Mouse (Mus musculus): ENCODE data around the gene Il17re. TPM values are rescaled to one million over a fixed set of nuclear protein-coding genes. Genes with fewer than 3 reads are reported as not detected.

Gene Il17re
- total RNA-seq, 2 experiments from 2014 or later, result 0.28 to 0.56 TPM

GRCm38 (mm10) chr6:113442442-113443090 lies 15.7 kb upstream of the Il17re start, which contains the start of gene Jagn1:
Gene Jagn1, plus strand, starts transcription at chr6:113442569.
- DNase-seq (ENCODE audit: low spot score in 2 of 2), result peak; percentile 91 to 92

- DNase-seq (ENCODE audit: low spot score in 2 of 2), result no peak
Measured at GRCm38 (mm10) chr6:113443091-113443490, 15.2 kb upstream of the Il17re start.

DNA sequence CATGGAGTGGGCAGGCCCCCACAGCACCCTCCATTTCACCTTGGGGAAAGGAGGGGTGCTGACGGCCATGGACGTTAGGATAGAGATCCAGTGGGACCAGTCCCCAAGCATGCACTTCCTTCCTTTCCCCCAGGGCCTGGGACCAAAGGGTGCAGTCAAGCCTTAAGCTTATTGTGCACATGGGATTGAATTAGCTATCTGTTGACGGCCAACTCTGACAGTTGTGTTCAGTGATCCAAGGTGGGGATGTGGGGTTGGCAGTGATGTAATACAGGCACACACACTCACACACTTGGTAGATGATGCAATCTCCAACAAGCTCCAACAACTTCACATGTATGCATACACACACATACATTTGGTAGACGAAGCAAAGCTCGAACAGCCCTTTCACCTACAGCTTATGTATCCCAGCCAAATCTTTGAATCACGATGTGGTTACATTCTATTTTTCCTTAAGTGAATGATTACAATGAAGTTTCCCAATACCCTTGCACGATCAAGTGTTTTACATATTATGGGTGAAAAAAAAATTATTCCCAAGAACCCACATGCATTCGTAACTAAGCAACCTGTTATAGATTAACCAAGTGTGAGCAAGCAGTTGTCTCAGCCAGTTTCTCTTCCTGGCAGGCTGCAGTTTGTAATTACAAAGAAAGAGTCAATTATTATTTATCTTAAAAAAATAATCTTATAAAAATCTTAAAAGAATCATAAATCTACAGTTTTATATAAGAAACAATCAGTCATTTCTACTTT lies 13.9 kb upstream of the Il17re start:
- no peak for DNase-seq (ENCODE audit: low spot score in 2 of 2)

DNA sequence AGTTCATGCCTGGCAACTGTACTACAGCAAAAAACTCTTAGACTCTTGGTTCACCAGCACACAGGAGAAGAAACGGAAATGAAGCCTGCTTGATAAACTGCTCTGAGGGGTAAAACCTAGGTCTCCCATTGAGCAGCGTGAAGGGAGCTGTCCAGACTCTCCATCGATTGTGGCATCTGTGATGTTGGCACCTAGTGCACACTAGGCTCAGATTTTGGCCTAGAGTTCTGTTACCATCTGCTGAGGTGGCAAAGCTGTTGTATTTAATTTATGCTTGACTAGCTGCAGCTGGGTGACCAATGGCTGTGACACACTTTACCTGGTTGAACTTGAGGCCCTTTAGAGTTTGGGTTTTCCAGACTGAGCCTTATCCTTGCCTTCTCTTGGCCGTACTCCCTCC lies 10.6 kb upstream of the Il17re start:
- no peak for DNase-seq (ENCODE audit: low spot score in 2 of 2)

- DNase-seq (ENCODE audit: low spot score in 2 of 2), result no peak
Measured at GRCm38 (mm10) chr6:113451839-113452238, 6.4 kb upstream of the Il17re start.

GRCm38 (mm10) chr6:113455007-113455406 lies 3.3 kb upstream of the Il17re start:
- no peak for DNase-seq (ENCODE audit: low spot score in 2 of 2)

DNA sequence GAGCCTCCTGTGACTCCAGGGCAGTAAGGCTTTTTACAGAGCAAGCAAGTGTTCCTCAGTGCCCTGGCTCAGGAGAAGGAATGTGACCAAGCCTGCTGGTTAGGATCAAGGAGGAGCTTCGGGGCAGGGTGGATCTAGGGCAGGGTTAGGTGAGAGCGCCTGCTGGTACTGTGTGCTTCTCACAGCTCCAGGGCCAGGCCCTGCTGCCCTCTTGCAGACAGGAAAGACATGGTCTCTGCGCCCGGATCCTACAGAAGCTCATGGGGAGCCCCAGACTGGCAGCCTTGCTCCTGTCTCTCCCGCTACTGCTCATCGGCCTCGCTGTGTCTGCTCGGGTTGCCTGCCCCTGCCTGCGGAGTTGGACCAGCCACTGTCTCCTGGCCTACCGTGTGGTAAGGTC lies 351 bp downstream of the Il17re start:
- no peak for DNase-seq (ENCODE audit: low spot score in 2 of 2)

DNA sequence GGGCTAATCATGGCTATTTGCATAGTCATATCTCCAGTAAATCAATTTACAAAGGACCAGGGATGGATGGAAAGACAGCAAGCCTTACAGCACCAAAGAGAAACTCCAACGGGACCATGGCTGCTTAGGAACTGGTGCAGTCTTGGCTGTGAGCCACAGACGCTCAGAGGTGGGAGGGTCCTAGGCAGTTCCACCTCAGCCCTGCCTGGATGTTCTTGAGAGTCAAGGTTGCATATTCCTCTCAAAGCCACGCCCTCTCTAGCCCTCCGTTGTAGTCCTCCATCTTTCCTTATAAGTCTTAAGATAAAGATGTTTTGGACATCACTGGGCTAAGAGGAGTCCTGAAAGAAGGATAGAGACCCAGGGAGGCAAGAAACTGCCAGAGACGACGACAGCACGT lies 5.8 kb downstream of the Il17re start:
- no peak for DNase-seq (ENCODE audit: low spot score in 2 of 2)

- no peak for DNase-seq (ENCODE audit: low spot score in 2 of 2)
Measured at GRCm38 (mm10) chr6:113465602-113466001, 7.3 kb downstream of the Il17re start.

DNA sequence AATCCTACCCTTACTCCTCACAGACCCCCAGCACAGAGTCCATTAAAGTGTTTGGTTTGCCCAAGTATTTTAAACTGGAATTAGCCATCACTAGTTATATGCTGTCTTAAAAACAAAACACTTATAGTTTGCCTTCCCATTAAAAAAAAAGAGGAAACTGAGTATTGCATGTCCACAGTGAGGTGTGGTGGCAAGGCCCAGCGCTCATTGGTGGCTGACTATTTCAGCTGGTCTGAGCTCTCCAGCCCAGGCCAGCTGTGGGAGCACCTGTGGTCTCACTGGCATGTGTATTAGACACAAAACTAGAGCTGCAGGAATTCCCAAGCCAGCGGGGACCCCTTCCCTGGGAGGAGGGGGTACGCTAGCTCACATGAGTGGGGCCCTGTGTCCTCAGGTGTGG lies 10.2 kb downstream of the Il17re start:
- no peak for DNase-seq (ENCODE audit: low spot score in 2 of 2)

DNA sequence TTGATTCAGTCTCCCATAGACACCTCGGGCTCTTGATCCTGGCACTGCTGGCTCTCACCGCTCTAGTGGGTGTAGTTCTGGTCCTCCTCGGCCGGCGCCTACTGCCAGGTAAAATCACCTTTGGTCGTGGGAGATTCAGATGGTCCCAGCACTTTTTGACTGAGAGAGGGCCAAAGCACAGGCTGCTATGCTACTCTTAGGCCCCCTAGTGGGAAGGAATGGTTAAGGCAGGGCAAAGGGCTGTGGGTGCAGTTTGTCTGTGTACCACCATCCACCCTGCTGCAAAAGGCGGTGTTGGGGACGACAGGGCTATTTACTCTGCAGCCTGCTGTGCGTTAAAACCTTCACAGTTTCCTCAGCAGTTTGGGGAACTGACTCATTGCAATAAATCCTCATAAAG lies 10.7 kb downstream of the Il17re start:
- peak; percentile 54 to 55 for DNase-seq (ENCODE audit: low spot score in 2 of 2)

- peak; percentile 76 to 80 for DNase-seq (ENCODE audit: low spot score in 2 of 2)
Measured at GRCm38 (mm10) chr6:113469432-113469831, 11.1 kb downstream of the Il17re start.

DNA sequence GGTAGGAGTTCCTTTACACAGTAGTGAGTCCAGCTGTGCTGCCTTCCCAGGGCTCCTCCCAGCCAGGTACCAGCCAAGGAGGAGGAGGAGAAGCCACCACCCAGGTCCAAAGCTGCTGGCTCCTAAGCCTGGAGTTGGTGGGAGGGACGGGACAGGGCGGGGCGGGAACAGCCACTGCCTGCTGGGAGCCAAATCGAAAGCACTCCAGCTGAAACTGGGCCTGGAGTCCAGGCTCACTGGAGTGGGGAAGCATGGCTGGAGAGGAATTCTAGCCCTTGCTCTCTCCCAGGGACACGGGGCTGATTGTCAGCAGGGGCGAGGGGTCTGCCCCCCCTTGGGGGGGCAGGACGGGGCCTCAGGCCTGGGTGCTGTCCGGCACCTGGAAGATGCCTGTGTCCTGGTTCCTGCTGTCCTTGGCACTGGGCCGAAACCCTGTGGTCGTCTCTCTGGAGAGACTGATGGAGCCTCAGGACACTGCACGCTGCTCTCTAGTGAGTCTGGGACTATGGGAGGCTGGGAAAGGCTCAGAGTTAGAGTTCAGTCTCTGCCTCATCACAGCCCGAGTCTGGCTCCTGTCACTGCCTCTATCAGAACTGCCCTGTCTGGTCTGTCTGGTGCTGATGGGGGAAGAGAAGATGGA lies 13.1 kb downstream of the Il17re start, which contains the start of gene Il17rc:
TSS of gene Il17rc (plus strand) at position 131 of the 640 bp plus-strand sequence.
- no peak for DNase-seq (ENCODE audit: low spot score in 2 of 2)

DNA sequence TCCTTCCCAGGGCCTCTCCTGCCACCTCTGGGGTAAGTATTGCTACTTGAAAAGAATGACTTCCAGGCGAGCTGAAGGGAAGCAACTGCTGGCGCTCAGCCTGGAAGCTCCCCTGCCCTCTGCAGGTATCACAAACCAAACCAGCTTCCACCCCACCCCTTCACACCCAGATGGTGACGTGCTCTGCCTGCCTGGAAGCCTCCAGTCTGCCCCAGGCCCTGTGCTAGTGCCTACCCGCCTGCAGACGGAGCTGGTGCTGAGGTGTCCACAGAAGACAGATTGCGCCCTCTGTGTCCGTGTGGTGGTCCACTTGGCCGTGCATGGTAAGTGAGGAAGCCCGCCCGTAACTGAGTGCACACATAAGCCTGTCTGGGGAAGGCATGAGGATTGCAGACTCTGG lies 13.8 kb downstream of the Il17re start:
- DNase-seq (ENCODE audit: low spot score in 2 of 2), result no peak

- DNase-seq (ENCODE audit: low spot score in 2 of 2), result no peak
Measured at GRCm38 (mm10) chr6:113473246-113473645, 15.0 kb downstream of the Il17re start.

DNA sequence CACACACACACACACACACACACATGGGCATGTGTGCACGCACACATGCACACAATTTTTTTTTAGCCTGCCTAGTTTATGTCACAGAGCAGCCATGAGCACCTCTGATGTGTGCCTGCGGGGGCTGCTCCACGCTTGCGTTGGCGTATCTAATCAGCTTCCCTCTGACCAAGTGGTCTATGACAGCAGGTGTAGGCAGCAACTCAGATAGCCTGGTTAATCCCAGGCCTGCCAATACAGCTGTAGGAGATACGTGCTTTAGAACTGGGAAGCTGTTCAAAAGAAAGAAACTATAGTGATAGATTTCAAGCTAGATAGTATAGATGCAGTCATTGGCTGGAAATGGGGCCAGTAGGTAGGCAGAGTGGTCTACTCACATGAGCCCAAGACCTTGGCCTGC lies 15.4 kb downstream of the Il17re start:
- no peak for DNase-seq (ENCODE audit: low spot score in 2 of 2)

GRCm38 (mm10) chr6:113477353-113477752 lies 19.1 kb downstream of the Il17re start:
- DNase-seq (ENCODE audit: low spot score in 2 of 2), result no peak

DNA sequence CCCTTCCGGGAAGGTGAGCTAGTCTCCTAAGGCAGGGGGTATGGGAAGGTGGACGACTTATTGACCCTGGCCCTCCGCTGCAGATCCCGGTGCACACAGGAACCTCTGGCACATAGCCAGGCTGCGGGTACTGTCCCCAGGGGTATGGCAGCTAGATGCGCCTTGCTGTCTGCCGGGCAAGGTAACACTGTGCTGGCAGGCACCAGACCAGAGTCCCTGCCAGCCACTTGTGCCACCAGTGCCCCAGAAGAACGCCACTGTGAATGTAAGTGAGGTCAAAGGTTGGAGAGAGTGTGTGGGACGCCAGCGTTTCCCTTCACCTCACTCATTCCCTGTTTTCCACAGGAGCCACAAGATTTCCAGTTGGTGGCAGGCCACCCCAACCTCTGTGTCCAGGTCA lies 20.6 kb downstream of the Il17re start:
- DNase-seq (ENCODE audit: low spot score in 2 of 2), result no peak

DNA sequence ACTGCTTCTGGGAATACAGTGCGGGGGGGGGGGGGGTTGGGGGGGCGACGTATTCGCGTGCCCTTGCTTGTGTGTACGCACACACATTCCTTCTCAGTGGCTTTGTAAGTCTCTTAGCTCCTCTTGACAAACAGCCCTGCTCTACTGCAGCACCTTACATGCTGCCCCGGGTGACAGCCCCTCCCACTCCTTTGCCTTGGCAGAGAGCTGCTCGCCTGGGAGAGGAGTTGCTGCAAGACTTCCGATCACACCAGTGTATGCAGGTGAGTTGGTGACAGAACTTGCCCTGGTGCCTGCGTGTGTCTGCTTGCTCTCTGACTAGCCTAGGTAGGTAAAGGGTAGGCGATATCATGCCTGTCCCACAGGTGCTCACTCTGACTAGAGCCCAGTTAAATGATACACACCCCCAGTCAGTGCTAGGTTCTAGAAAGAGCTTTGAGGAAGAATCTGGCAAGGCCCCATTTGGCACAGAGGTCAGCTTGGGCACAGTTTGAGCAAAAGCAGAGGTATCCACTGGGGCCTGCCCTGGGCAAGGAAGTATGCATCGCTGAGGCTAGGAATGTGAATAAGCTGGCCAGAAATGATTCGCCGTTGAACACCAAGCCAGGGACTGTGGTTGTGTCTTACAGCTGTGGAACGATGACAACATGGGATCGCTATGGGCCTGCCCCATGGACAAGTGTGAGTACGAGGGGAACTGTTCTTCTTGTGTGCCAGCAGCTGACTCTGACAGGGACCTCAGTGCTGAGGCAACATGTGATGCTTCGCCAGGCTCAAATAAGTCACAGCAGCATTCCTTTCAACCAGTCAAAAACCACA lies 22.5 kb downstream of the Il17re start:
- DNase-seq (ENCODE audit: low spot score in 2 of 2), result no peak

DNA sequence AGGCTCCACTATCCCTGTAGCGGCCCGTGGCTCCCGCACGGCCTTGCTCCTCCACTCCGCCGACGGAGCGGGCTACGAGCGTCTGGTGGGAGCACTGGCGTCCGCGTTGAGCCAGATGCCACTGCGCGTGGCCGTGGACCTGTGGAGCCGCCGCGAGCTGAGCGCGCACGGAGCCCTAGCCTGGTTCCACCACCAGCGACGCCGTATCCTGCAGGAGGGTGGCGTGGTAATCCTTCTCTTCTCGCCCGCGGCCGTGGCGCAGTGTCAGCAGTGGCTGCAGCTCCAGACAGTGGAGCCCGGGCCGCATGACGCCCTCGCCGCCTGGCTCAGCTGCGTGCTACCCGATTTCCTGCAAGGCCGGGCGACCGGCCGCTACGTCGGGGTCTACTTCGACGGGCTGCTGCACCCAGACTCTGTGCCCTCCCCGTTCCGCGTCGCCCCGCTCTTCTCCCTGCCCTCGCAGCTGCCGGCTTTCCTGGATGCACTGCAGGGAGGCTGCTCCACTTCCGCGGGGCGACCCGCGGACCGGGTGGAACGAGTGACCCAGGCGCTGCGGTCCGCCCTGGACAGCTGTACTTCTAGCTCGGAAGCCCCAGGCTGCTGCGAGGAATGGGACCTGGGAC lies 24.3 kb downstream of the Il17re start:
- peak in 1 of 2 experiments; percentile 55 for DNase-seq (ENCODE audit: low spot score in 2 of 2)

- DNase-seq (ENCODE audit: low spot score in 2 of 2), result peak; percentile 90 to 93
Measured at GRCm38 (mm10) chr6:113483100-113483615, 24.9 kb downstream of the Il17re start, which contains the start of gene Creld1. Gene Creld1, plus strand, starts transcription at chr6:113483297.

All from left cerebral cortex, adult 18-20 months (tissue).